Mouse (Mus musculus): ENCODE data around the gene Tppp. TPM values are rescaled to one million over a fixed set of nuclear protein-coding genes. Genes with fewer than 3 reads are reported as not detected.

Gene Tppp
- polyA plus RNA-seq, 1 experiment from 2014 or later: 6.4 TPM

- H3K9me3 ChIP-seq: no peaks in the 10 kb centered on the region
- no peak overlapping the region for H3K4me3 ChIP-seq (replicated peaks)
- peaks cover 22% of the 10 kb centered on the region for H3K36me3 ChIP-seq
- 84% methylated on average over 2 of the region's 2 CpGs for WGBS
- H3K4me1 ChIP-seq (replicated peaks): 0 out of 2 replicates have a peak, but pooled peaks cover 7% of the 10 kb centered on the region
- no peaks in the 10 kb centered on the region for H3K27me3 ChIP-seq
- H3K4me2 ChIP-seq (replicated peaks): no peak overlapping the region
- no peak overlapping the region for H3K27ac ChIP-seq
- ATAC-seq: no peak
- no peak overlapping the region for H3K9ac ChIP-seq (replicated peaks)
These were observed 19.8 kb downstream of the Tppp start for GRCm38 (mm10) chr13:74029013-74029412.

DNA sequence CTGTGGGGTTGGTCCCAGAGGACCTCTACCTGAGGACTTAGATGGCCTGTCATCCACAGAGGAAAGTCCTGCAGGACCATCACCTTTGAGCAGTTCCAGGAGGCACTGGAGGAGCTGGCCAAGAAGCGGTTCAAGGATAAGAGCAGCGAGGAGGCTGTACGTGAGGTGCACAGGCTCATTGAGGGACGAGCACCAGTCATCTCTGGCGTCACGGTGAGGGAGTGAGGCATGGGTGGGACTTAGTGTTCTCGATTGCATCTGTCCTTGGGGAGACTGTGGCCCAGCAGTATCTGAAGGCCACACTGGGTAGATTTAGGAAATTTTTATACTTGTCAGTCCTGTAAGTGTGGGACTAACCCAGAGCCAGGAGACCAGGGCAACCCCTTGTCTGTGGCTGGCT, 21.5 kb downstream of the Tppp start:
- H3K27ac ChIP-seq: no peak overlapping the region
- no peak overlapping the region for H3K4me2 ChIP-seq (replicated peaks)
- no peak overlapping the region for H3K9ac ChIP-seq (replicated peaks)
- H3K9me3 ChIP-seq: no peaks in the 10 kb centered on the region
- WGBS: 91% methylated on average over 7 of the region's 7 CpGs
- no peaks in the 10 kb centered on the region for H3K27me3 ChIP-seq
- ATAC-seq: no peak
- H3K4me3 ChIP-seq (replicated peaks): no peak overlapping the region
- peaks cover 22% of the 10 kb centered on the region for H3K36me3 ChIP-seq
- no peaks in the 10 kb centered on the region for H3K4me1 ChIP-seq (replicated peaks)

GRCm38 (mm10) chr13:74031133-74031532, 21.9 kb downstream of the Tppp start:
- no peak overlapping the region for H3K4me3 ChIP-seq (replicated peaks)
- no peak overlapping the region for H3K27ac ChIP-seq
- H3K4me2 ChIP-seq (replicated peaks): no peak overlapping the region
- no peaks in the 10 kb centered on the region for H3K27me3 ChIP-seq
- no peak overlapping the region for H3K9ac ChIP-seq (replicated peaks)
- no peaks in the 10 kb centered on the region for H3K9me3 ChIP-seq
- H3K36me3 ChIP-seq: peaks cover 22% of the 10 kb centered on the region
- WGBS: 82% methylated on average over 8 of the region's 8 CpGs
- no peaks in the 10 kb centered on the region for H3K4me1 ChIP-seq (replicated peaks)
- ATAC-seq: no peak

DNA sequence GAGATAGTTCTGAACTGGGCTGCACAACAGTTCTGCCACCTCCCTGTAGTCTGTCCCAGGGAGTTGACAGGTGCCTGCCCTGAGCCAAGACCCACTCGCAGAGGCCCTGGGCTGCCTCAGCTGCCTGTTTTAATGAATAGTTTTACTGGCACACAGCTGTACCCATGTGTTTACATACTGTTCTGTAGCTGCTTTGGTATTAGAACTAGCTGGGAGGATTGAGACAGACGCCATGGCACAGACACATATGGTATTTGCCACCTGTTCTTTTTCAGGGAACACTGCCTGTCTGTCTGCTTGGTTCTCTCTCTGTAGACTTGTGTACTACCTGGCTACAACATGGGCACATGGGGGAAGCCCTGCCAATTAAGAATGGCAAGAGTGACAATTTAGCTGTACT, 25.5 kb downstream of the Tppp start:
- Histone ChIP-seq H3K27me3 (no peaks in the 10 kb centered on the region), H3K36me3 (peaks cover 38% of the 10 kb centered on the region), H3K9ac (replicated peaks) (no peak overlapping the region), H3K9me3 (no peaks in the 10 kb centered on the region), H3K27ac (no peak overlapping the region), H3K4me1 (replicated peaks) (no peaks in the 10 kb centered on the region), H3K4me2 (replicated peaks) (no peak overlapping the region), H3K4me3 (replicated peaks) (no peak overlapping the region)
- no peak for ATAC-seq
- 93% methylated on average over 2 of the region's 2 CpGs for WGBS

GRCm38 (mm10) chr13:74035776-74036175, 26.6 kb downstream of the Tppp start:
- no peak overlapping the region for H3K4me2 ChIP-seq (replicated peaks)
- no peak for ATAC-seq
- no peak overlapping the region for H3K27ac ChIP-seq
- H3K9me3 ChIP-seq: no peaks in the 10 kb centered on the region
- H3K36me3 ChIP-seq: peaks cover 48% of the 10 kb centered on the region
- H3K27me3 ChIP-seq: no peaks in the 10 kb centered on the region
- WGBS: 94% methylated on average over 2 of the region's 2 CpGs
- H3K4me3 ChIP-seq (replicated peaks): no peak overlapping the region
- H3K4me1 ChIP-seq (replicated peaks): no peaks in the 10 kb centered on the region
- H3K9ac ChIP-seq (replicated peaks): no peak overlapping the region

DNA sequence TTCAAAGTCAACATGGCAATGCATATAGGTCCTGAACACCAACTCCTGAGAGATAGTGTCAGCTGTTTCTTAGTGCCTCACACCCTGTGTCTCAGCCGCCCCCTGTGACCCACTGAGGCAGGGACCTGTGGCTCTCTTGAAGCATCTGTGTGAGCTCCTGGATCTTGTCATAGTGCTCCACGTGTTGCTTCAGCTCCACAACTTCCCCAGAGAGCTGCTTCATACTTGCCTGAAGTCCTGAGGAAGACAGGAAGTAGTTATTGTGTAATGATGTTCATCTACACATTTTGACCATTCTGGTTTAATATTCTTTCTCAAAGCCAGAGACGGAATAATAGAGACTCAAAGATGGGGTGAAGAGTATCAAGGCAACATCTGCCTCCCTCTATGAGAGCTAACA, 30.7 kb downstream of the Tppp start:
- H3K36me3 ChIP-seq: peaks cover 51% of the 10 kb centered on the region
- no peak overlapping the region for H3K9ac ChIP-seq (replicated peaks)
- H3K27me3 ChIP-seq: no peaks in the 10 kb centered on the region
- H3K4me3 ChIP-seq (replicated peaks): no peak overlapping the region
- no peak overlapping the region for H3K27ac ChIP-seq
- H3K4me1 ChIP-seq (replicated peaks): no peaks in the 10 kb centered on the region
- WGBS: 94% methylated on average over 3 of the region's 3 CpGs
- no peak for ATAC-seq
- no peaks in the 10 kb centered on the region for H3K9me3 ChIP-seq
- H3K4me2 ChIP-seq (replicated peaks): no peak overlapping the region

- 91% methylated on average over 1 of the region's 1 CpGs for WGBS
- Histone ChIP-seq H3K4me3 (replicated peaks) (no peak overlapping the region), H3K9ac (replicated peaks) (no peak overlapping the region), H3K27ac (no peak overlapping the region), H3K27me3 (no peaks in the 10 kb centered on the region), H3K4me2 (replicated peaks) (no peak overlapping the region), H3K4me1 (replicated peaks) (peaks cover 4% of the 10 kb centered on the region; the same call in 1 of the 2 replicates), H3K36me3 (peaks cover 25% of the 10 kb centered on the region), H3K9me3 (no peaks in the 10 kb centered on the region)
- ATAC-seq: no peak
These were observed 47.0 kb downstream of the Tppp start for GRCm38 (mm10) chr13:74056194-74056593.

GRCm38 (mm10) chr13:74058081-74058480, 48.9 kb downstream of the Tppp start:
- no peaks in the 10 kb centered on the region for H3K27me3 ChIP-seq
- H3K36me3 ChIP-seq: peaks cover 18% of the 10 kb centered on the region; the same call in 1 of the 2 replicates
- H3K9ac ChIP-seq (replicated peaks): no peak overlapping the region
- H3K4me1 ChIP-seq (replicated peaks): peaks cover 7% of the 10 kb centered on the region; the same call in 1 of the 2 replicates
- no peaks in the 10 kb centered on the region for H3K9me3 ChIP-seq
- H3K27ac ChIP-seq: no peak overlapping the region
- no peak overlapping the region for H3K4me3 ChIP-seq (replicated peaks)
- WGBS: 95% methylated on average over 9 of the region's 9 CpGs
- no peak for ATAC-seq
- no peak overlapping the region for H3K4me2 ChIP-seq (replicated peaks)

- Histone ChIP-seq H3K4me1 (replicated peaks) (peaks cover 7% of the 10 kb centered on the region; the same call in 1 of the 2 replicates), H3K27ac (peak within 1 kb of the TSS; percentile 68), H3K9ac (replicated peaks) (peak within 1 kb of the TSS; percentile 75), H3K4me2 (replicated peaks) (peak within 1 kb of the TSS; percentile 59), H3K36me3 (peaks cover 12% of the 10 kb centered on the region; the same call in 1 of the 2 replicates), H3K27me3 (no peaks in the 10 kb centered on the region), H3K4me3 (replicated peaks) (peak within 1 kb of the TSS; percentile 84), H3K9me3 (no peaks in the 10 kb centered on the region)
- WGBS: 3% methylated on average over 48 of the region's 48 CpGs
- ATAC-seq: peak; percentile 96
These were observed 52.6 kb downstream of the Tppp start, which contains the start of gene Cep72 for GRCm38 (mm10) chr13:74061613-74062377. Gene Cep72, minus strand, starts transcription at chr13:74062299.

DNA sequence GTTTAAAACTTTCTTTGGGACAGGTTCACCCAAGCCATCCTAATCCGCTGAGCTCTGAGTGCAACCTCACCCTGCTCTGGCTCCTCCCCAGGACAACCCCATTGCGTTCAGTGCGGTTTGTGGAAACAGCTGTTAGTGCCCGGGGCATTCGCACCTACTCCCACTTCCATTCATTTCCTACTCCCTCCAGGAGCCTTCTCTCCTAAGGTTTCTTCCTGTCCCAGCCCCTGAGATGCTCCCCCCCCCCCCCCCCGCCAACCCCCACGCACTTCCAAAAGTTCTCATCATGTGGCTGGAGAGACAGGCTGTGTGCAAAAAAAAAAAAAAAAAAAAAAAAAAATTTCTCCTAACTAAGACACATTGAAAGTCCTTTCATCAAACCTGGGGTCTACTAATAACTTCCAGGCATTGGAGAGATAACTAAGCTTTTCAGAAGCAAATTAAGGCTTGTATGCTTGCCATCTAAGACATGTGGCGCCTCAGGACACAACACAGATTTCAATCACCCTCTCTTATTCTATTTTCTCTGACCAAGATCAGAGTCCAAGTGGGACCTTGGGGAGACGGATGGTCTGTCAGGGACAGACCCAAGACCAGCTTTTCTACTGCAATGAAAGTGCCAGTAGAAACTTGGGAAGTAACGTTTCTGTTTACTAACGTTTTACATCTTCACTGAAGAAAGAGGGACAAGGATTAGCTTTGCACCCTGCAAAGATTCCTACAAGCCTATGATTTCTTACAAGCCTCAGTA, 53.3 kb downstream of the Tppp start:
- H3K4me3 ChIP-seq (replicated peaks): peak overlapping the region; percentile 84
- H3K4me1 ChIP-seq (replicated peaks): peaks cover 7% of the 10 kb centered on the region; the same call in 1 of the 2 replicates
- WGBS: 36% methylated on average over 9 of the region's 11 CpGs
- no peaks in the 10 kb centered on the region for H3K9me3 ChIP-seq
- peak overlapping the region; percentile 75 for H3K9ac ChIP-seq (replicated peaks)
- ATAC-seq: no peak; the same call in 1 of the 2 replicates
- H3K36me3 ChIP-seq: 0 out of 2 replicates have a peak, but pooled peaks cover 5% of the 10 kb centered on the region
- H3K27ac ChIP-seq: no peak overlapping the region
- peak overlapping the region; percentile 59 for H3K4me2 ChIP-seq (replicated peaks)
- no peaks in the 10 kb centered on the region for H3K27me3 ChIP-seq

DNA sequence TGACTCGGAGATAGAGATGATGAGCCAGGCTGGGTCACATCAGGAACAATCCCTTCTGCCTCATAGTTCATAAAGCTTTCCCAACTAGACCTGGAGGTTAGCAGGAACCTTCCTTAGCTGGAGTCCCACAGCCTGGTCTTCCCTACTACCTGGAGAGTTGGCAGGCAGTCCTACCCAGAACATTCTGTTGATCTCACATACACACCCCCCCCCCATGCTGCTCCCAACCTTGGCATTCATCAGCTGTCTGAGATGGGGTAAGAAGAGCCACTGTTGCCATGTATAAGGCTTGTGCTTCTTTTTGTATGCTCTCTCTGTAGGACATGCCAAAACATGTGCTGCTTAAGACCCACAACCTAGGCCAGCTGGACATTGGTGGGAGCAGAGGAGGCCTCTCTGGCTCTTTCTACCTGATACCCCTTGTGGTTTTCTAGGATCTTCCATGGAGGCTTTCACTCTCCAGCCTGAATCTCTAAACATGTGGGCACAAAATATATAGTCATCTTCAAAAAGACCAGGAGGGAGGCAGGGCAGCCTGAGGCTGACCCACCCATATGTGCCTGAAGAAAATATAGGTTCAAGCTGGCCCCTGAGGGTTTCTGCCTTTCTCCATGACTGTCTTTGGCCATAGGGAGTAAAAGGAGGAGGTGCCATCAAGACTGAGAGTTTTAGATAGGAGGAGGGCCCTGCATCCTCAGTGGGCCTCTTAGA, 54.3 kb downstream of the Tppp start:
- H3K4me2 ChIP-seq (replicated peaks): no peak overlapping the region
- peaks cover 7% of the 10 kb centered on the region; the same call in 1 of the 2 replicates for H3K4me1 ChIP-seq (replicated peaks)
- no peaks in the 10 kb centered on the region for H3K36me3 ChIP-seq
- no peaks in the 10 kb centered on the region for H3K9me3 ChIP-seq
- H3K4me3 ChIP-seq (replicated peaks): no peak overlapping the region
- no peak overlapping the region for H3K9ac ChIP-seq (replicated peaks)
- no peak for ATAC-seq
- H3K27me3 ChIP-seq: no peaks in the 10 kb centered on the region
- 75% methylated on average over 1 of the region's 1 CpGs for WGBS
- H3K27ac ChIP-seq: no peak overlapping the region

DNA sequence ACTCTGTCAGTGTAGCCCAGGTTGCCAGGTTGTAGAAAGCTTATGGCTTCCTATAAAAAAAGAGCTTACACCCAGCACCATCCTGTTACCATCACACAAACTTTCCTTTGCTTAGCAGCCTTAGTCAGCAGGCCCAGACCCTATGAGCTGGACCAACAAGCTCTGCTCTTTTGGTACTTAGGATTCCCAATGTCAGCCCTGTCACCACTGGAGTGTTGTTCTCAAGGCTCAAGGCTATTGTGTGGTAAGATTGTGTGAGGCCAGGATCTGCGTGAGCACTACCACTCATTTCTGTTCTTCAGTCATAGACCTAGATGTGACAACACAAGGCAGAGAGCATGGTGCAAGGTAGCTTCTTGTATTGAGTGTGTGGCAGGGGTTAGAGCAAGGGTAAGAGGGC, 57.4 kb downstream of the Tppp start:
- no peak for ATAC-seq
- no peaks in the 10 kb centered on the region for H3K27me3 ChIP-seq
- no peaks in the 10 kb centered on the region for H3K4me1 ChIP-seq (replicated peaks)
- H3K4me3 ChIP-seq (replicated peaks): no peak overlapping the region
- no peaks in the 10 kb centered on the region for H3K9me3 ChIP-seq
- no peak overlapping the region for H3K27ac ChIP-seq
- no peak overlapping the region for H3K9ac ChIP-seq (replicated peaks)
- H3K4me2 ChIP-seq (replicated peaks): no peak overlapping the region
- WGBS: 70% methylated on average over 1 of the region's 1 CpGs
- no peaks in the 10 kb centered on the region for H3K36me3 ChIP-seq

All from midbrain, embryonic 13.5 days (tissue).